Mouse (Mus musculus): ENCODE measurements around the gene Pld5. TPM values are rescaled to one million over a fixed set of nuclear protein-coding genes. Genes with fewer than 3 reads are reported as not detected.
A peak's percentile ranks its signal among the peaks of the same experiment; 100 is the strongest.
"Not testable (repeated sequence)": the region's sequence is repeated elsewhere in the genome, so short reads cannot be mapped to it uniquely, and the experiment has no call there.

Pld5 gene
- total RNA-seq, 2 experiments from 2014 or later = 0.59 to 0.66 TPM

DNA sequence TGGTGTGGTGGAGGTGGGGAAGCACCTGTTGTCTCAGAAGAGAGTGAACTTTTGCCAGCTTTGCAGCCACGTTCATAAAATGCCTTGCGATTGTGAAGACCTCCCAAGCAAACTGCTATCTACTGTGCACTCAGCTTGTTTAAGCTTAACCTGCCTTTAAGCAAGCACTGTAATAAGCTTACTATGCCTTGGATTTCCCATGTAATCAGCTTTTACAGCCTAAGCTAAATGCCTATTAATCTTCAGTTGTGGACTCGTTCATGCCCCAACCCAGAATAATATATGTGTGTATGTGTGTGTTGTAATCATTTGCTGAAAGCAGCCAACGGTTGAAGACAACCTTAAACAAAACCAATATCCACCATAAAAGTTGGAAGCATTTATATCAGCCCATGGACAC is 232.1 kb downstream of the Pld5 start:
- no peak for DNase-seq

DNA sequence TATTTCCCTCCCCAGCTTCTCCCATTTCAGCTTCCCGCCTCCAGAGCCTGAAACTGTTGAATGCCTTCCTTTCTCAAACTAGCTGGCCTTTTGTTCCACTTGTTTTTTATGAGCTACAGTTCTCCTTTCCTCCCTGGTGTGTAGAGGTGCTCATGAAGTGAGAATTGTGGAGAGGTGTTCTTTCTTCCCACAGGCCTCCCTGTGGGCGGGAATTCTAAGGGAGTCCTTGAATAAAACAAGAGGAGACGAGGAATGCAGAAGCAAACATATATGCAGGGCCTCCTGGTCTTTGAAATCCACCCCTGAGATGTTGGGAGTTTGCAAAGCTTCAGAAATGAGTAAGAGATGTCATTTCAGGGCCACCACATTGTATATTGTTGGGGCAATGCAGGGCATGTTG is 235.2 kb downstream of the Pld5 start:
- no peak for DNase-seq

DNA sequence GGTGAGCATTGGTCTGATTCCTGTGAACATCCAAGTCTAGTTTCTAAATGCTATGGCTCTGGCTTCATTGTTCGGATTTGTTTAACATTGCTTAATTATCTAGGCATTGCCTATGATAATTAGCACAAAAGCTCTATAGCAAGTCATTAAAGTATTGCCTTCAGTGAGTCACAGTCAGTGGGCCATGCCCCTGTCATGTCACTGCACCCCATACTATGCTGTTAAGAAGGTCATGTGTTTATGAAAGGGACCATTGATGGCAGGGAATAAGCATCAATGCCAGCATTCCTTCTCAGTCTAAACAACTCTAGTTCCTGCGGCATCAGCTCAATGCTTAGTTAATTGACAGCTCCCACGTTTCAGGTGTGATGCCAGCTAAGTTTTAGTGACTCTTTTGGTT is 239.1 kb downstream of the Pld5 start:
- no peak for DNase-seq

DNA sequence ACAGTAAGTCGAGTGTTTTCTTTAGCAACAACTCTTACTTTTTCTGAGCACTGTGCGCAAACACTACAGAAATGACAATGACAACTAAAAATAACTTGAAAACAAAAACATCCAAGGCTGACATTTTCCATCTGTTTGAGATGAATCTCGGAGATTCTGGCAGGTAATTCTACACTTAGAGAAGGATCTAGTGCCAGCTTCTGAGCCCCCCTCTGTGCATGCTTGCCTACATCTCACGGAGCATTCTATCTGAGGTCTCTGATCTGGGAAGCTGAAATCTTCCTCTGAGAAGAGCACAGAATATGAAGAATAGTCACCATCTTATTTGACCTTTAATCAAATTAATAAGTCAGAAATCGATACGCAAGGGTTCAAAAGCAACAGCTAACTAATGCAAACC is 240.4 kb downstream of the Pld5 start:
- DNase-seq = no peak

GRCm38 (mm10) chr1:176033698-176034097 is 241.4 kb downstream of the Pld5 start:
- DNase-seq = no peak

GRCm38 (mm10) chr1:176029063-176029462 is 246.0 kb downstream of the Pld5 start:
- DNase-seq = no peak

GRCm38 (mm10) chr1:176028397-176028796 is 246.7 kb downstream of the Pld5 start:
- no peak for DNase-seq

GRCm38 (mm10) chr1:176024501-176024900 is 250.6 kb downstream of the Pld5 start:
- no peak for DNase-seq

- no peak for DNase-seq
Observed at GRCm38 (mm10) chr1:176018523-176018922, 256.6 kb downstream of the Pld5 start.

DNA sequence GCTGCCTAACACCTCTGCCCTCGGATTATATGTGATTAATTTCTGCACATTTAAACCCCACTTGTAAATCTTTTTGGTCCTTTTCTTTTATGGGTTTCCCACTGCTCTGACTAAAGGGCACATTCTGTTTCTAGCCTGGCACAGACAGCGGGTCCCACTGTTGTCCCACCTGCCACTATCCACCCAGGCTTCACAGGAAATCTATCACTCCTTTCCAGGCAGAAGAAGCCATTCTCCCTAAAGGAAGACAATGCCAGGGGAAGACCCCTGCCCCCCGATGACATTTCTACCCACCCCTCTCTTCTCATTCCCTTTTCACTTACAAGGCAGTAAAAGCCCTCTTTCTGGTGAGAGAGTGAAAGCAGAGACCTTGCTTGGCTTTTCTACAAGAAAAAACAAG is 259.0 kb downstream of the Pld5 start:
- no peak for DNase-seq

DNA sequence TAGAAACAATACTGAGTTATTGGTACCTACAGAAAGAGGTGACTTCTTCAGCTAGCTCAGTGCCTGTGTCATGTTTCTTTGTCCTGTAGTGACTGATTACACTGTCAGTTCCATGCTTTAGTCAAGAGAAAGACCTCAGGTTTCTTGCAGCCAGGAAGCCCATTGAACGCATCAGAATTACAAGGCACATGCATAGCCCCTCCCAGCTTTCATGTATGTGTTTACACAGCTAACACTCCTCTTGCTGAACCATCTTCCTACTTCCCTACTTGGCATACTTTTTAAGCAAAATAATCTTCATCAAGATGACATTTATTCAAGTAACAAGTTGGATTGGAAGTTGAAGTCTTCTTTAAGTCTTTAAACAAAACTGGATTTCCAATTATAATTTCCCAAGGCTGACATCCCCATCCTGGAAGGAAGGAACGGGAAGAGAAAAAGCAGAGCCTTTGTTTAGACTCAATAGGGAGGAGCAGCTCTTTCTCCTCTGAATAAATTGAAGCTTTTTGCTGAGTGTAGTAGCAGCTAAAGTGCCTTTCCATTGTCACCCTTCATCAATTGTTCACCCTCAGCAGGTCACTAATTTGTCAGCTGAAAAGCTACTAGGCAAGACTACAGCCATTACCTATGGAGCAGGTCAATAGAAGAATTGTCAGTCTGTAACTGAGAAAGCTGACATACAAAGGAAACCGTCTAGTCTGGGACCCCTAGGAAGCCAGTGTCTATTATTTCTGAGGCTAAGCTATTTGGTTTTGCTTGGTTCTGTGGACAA is 261.4 kb downstream of the Pld5 start:
- DNase-seq = no peak

DNA sequence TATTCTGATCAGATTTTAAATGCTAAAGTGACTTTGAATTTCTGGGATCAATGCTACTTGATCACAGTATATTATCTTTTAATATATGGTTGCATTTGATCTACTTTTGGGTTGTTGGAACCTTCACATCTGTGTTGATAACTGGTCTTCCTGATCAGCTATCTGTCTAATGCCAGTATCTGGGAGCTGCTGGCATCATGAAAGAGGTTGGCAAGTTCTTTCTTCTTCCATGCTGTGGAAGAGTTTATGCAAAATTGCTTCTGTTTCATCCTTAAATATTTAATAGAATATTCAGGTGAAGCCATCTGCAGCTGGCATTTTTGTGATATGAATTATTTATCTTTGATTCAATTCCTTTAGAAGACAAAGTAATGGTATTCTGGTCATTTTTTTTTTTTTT is 263.6 kb downstream of the Pld5 start:
- DNase-seq = no peak

DNA sequence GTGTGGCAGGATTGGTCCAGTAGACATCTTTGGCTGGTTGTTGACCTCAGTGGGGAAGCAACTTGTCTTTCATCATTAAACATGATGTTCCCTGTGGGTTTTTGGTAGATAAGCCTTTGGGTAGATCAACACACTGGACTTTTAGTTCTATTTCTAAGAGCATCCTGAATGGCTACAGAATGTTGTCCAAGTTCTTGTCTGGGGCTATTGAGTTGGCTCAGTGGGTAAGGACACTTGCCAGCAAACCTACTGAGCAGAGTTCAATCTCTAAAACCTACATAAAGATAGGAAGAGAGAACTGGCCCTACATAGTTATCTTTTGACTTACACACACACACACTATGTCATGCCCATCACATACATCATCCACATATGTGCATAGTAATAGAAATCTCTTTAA is 264.0 kb downstream of the Pld5 start:
- DNase-seq = no peak

DNA sequence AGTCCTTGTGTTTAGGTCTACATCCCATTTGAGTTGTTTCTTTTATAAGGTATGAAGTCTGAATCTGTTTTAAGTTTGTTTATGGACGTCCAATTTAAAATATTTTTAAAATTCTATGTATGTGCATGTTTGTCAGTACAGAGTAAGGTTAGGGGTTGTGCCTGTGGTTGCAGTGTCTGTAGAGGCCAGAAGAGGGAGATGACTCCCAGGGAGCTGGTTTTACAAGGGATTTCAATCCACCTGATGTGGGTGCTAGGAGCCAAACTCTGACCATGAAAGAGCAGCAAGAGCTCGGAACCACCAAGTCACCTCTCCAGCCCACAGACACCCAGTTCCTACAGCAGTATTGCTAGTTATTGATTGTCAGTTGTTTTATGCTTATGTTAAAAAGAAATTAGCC is 266.7 kb downstream of the Pld5 start:
- no peak for DNase-seq

DNA sequence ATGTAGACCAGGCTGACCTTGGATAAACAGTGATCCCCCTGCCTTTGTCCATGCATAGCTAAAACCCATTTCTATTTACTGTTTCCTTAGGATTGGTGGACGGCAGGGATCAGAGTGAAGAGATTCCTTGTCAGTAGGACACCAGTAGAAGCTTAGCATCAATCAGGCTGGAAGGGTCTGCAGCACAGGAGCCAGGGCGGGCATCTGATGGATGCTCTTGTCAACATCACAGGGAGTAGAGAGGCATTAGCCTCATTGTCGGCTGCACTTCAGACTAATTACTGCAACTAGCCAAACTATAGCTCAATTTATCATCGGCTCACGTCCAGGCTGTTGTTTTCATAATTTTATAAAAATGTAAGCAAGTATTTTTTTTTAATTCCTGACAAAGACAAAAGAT is 274.5 kb downstream of the Pld5 start:
- no peak for DNase-seq

DNA sequence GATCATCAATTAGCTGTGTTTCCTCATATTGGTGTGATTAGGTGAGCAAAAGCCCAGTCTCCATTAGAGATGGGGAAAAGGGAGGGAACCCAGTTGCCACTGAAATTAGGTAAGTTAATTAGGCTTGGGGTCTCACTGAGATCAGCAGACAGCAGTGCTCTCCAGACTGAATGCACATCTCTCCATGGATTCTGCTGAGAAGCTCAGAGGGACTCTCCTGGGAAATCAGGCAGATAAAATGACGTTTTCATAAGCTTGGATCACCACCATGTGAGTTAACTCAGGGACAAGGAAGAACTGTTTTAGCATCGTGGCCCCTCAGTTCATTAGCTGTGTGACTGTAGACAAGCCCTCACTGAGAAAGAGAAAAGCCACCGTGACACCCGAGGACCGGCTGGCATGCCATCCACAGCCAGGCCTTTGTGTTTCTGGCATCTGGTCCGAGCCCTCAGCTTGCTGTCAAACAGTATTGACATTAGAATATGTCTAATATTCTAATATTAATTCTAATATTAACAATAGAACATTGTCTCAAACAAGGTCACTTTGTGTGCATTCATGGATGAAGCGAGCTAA is 277.9 kb downstream of the Pld5 start:
- no peak for DNase-seq

- no peak for DNase-seq
Observed at GRCm38 (mm10) chr1:175988912-175989311, 286.2 kb downstream of the Pld5 start.

GRCm38 (mm10) chr1:175988448-175988847 is 286.7 kb downstream of the Pld5 start:
- DNase-seq = no peak

DNA sequence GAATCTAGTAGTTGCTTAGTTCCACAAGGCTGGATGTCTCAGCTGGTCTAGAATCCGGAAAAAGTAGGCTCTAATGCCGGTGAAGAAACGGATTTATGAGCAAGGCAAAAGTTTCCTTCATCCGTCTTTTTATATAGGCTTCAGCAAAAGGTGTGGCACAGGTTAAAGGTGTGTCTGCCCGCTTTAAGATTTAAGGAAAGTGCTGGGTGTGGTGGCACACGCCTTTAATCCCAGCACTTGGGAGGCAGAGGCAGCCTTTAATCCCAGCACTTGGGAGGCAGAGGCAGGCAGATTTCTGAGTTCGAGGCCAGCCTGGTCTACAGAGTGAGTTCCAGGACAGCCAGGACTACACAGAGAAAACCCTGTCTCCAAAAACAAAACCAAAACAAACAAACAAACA is 296.1 kb downstream of the Pld5 start, which contains the start of gene Rbm8a2:
TSS of gene Rbm8a2 (minus strand) at position 101 of the 400 bp plus-strand sequence.
- not testable (repeated sequence) for DNase-seq

DNA sequence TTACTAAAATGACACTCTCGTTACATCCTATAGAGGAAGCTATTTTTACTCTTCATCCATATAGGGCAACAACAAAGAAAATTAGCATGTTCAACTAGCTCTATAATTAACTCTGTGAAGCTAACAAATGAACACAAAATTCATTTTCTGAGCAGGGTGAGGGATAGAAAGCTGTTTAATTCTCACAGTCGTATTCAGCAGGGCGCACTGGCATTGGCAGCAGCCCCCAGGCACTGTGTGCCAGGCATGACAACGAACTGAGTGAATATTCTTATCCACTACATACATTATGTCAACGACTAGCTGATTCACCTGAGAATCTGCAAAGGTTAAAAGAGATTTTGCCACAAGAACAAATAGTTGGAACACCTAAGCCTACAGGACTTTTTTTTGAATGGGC is 304.4 kb downstream of the Pld5 start:
- DNase-seq = no peak

DNA sequence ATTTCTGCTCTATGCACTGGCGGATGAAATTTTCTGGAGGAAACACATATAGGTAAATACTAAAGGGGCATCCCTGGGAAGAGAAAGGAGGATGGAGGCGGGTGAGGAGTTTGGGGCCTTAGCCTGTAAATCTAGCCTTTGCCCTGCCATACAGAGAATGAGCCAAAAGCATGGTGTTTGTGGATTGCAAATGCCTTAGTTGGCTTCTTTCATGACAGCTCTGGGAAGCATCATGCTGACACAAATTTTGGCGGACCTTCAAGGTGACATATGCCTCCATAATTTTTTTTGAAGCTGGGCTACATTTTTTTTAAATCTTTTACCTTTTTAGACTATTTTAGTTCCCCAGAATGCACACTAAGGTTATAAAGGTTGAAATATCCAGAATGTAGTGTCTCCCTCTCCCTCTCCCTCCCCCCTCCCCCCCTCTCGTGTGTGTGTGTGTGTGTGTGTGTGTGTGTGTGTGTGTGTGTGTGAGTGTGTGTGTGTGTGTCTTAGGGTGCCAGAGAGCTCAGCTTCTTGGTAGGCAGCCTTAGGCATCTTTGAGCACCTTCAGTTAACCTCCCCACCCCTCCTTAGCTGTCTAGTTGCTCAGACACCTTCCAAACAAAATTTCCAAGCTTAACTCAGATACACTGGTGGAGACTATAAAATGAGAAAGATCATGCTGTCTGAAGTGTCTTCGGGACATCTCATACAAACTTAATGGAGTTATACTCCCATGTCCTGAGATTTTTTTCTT is 307.9 kb downstream of the Pld5 start:
- DNase-seq = peak in 1 of 2 experiments; percentile 7

DNA sequence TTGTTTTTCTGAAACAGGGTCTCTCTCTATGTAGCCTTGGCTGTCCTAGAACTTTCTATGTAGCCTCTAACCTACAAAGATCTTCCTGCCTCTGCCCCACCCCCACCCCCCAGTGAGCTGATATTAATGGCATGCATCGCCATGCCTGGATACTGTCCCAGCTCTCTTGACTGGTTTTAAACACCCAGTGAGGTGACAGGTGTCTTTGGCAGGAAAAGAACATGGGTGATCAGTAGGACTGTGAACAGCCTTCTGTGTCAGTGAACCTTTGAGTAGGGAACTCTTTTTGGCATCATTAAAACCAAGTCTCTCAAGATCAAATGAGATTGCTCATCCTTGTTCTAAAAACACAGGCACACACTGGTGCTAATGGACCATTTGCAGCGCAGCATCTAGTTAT is 313.3 kb downstream of the Pld5 start:
- no peak for DNase-seq

- DNase-seq = no peak
Observed at GRCm38 (mm10) chr1:175950851-175951250, 324.3 kb downstream of the Pld5 start.
